8 mouse cellular contexts compared by ENCODE assay signal in genomic region chr19:47402976-47403375, GRCm38 (mm10).
A peak's percentile ranks its signal among the peaks of the same experiment; 100 is the strongest.
DNase-seq lines count a peak whose midpoint lies in the region; ATAC-seq and TF ChIP-seq lines count a peak whose summit lies in the region.

No protein-coding gene starts in this region.

- ATAC-seq in limb, embryonic 11.5 days (ENCODE audit: insufficient number of reproducible peaks, low FRiP score, low TSS enrichment, low read depth) = no peak

- DNase-seq in ovary, postnatal 36 days (ENCODE audit: low spot score) = peak; percentile 45
- DNase-seq in ovary, postnatal 10 days (ENCODE audit: low spot score) = no peak
- peak; percentile 57 to 74 for DNase-seq in gastrocnemius, adult 8-10 months (ENCODE audit: low spot score in 2 of 2)
- DNase-seq in limb, embryonic 11.5 days (ENCODE audit: low spot score) = no peak
- DNase-seq in skeletal muscle tissue, adult 2 months (ENCODE audit: low read depth, low spot score) = peak; percentile 87
- no peak for DNase-seq in cerebellum, adult 9-11 months
- DNase-seq in left cerebral cortex, postnatal 25 days (ENCODE audit: low spot score in 2 of 2) = no peak
- DNase-seq in thymus, adult 2 months = no peak

- no peak for TF ChIP-seq CTCF in thymus, adult 2 months (IDR thresholded peaks at IDR 0.05; ENCODE audit: borderline replicate concordance, control insufficient read depth, extremely low read depth, insufficient read depth, low read length, poor library complexity)

- no peak overlapping the region for H3K4me3 ChIP-seq in limb, embryonic 11.5 days (ENCODE audit: low read depth, low read length)
- no peak overlapping the region for H3K4me3 ChIP-seq in thymus, adult 2 months (ENCODE audit: control insufficient read depth, insufficient read depth, low read length)

- H3K36me3 ChIP-seq in limb, embryonic 11.5 days (ENCODE audit: control insufficient read depth, insufficient read depth, low read length) = no peaks in the 10 kb centered on the region
- no peaks in the 10 kb centered on the region for H3K36me3 ChIP-seq in thymus, adult 2 months (ENCODE audit: control insufficient read depth, insufficient read depth, low read length)

- TF ChIP-seq POLR2A in thymus, adult 2 months (IDR thresholded peaks at IDR 0.05; ENCODE audit: control insufficient read depth, extremely low read depth, insufficient read depth, low read length, poor library complexity) = no peak

- no peak overlapping the region for H3K9ac ChIP-seq in limb, embryonic 11.5 days (ENCODE audit: low read length)

- H3K27ac ChIP-seq in limb, embryonic 11.5 days (replicated peaks; ENCODE audit: low read depth, low read length) = peak overlapping the region; percentile 30; the same call in 1 of the 2 replicates
- H3K27ac ChIP-seq in thymus, adult 2 months (ENCODE audit: control insufficient read depth, insufficient read depth, low read length) = no peak overlapping the region

- intact Hi-C loops in left cerebral cortex, postnatal 25 days (cut with DNase I) = no loop called here

- H3K4me2 ChIP-seq in limb, embryonic 11.5 days (ENCODE audit: low read depth, severe bottlenecking) = no peak overlapping the region

- peaks cover 15% of the 10 kb centered on the region for H3K4me1 ChIP-seq in limb, embryonic 11.5 days (ENCODE audit: control insufficient read depth, insufficient read depth, low read length)
- peaks cover 8% of the 10 kb centered on the region for H3K4me1 ChIP-seq in thymus, adult 2 months (replicated peaks; ENCODE audit: control insufficient read depth, insufficient read depth, low read length)

- H3K9me3 ChIP-seq in limb, embryonic 11.5 days (ENCODE audit: control insufficient read depth, low read length) = 0 out of 2 replicates have a peak, but pooled peaks cover 1% of the 10 kb centered on the region

- no peaks in the 10 kb centered on the region for H3K27me3 ChIP-seq in limb, embryonic 11.5 days (ENCODE audit: control insufficient read depth, insufficient read depth, low read length)
- no peaks in the 10 kb centered on the region for H3K27me3 ChIP-seq in thymus, adult 2 months (ENCODE audit: control insufficient read depth, insufficient read depth, low read length)

- 8% methylated on average over 6 of the region's 6 CpGs for WGBS in limb, embryonic 11.5 days
- WGBS in thymus, adult 2 months = 84% methylated on average over 6 of the region's 6 CpGs

Comparison
In these comparisons a context has a peak if more than half of its experiments do, and no peak if none do; other contexts are left out.
1. DNase-seq: peak in ovary, postnatal 36 days (single experiment), gastrocnemius, adult 8-10 months (2 of 2) and skeletal muscle tissue, adult 2 months (single experiment); none in ovary, postnatal 10 days (single experiment), limb, embryonic 11.5 days (single experiment), cerebellum, adult 9-11 months (single experiment), left cerebral cortex, postnatal 25 days (0 of 2) and thymus, adult 2 months (single experiment).